Mouse (Mus musculus) kidney, postnatal 14 days (tissue): ENCODE results near the gene Cdh22.

Experiments used
- DNase-seq: peaks from one replicate; pipeline ENCODE4 v3.0.0; 2022; ENCODE audit warnings: mixed read lengths

Gene Cdh22

GRCm38 (mm10) chr2:165248967-165249366 lies 14.3 kb upstream of the Cdh22 start:
- no peak for DNase-seq

GRCm38 (mm10) chr2:165246349-165246748 lies 11.7 kb upstream of the Cdh22 start:
- no peak for DNase-seq

GRCm38 (mm10) chr2:165243122-165243720 lies 8.6 kb upstream of the Cdh22 start:
- DNase-seq: no peak

- no peak for DNase-seq
These were observed 7.9 kb upstream of the Cdh22 start for GRCm38 (mm10) chr2:165242575-165242974.

- no peak for DNase-seq
These were observed 7.1 kb upstream of the Cdh22 start for GRCm38 (mm10) chr2:165241786-165242185.

- no peak for DNase-seq
These were observed 5.7 kb upstream of the Cdh22 start for GRCm38 (mm10) chr2:165240371-165240770.

GRCm38 (mm10) chr2:165239533-165240144 lies 5.0 kb upstream of the Cdh22 start:
- peak; percentile 24 for DNase-seq

GRCm38 (mm10) chr2:165238416-165239145 lies 3.9 kb upstream of the Cdh22 start:
- no peak for DNase-seq

- DNase-seq: no peak
These were observed 401 bp downstream of the Cdh22 start for GRCm38 (mm10) chr2:165234291-165234612.

GRCm38 (mm10) chr2:165233491-165234290 lies 962 bp downstream of the Cdh22 start:
- peak; percentile 54 for DNase-seq

- DNase-seq: no peak
These were observed 5.6 kb downstream of the Cdh22 start for GRCm38 (mm10) chr2:165229050-165229449.

- no peak for DNase-seq
These were observed 10.8 kb downstream of the Cdh22 start for GRCm38 (mm10) chr2:165223837-165224236.

- DNase-seq: no peak
These were observed 12.7 kb downstream of the Cdh22 start for GRCm38 (mm10) chr2:165221952-165222351.

- DNase-seq: no peak
These were observed 14.2 kb downstream of the Cdh22 start for GRCm38 (mm10) chr2:165220347-165220945.

GRCm38 (mm10) chr2:165218954-165219353 lies 15.7 kb downstream of the Cdh22 start:
- no peak for DNase-seq

- DNase-seq: no peak
These were observed 17.1 kb downstream of the Cdh22 start for GRCm38 (mm10) chr2:165217361-165218149.

GRCm38 (mm10) chr2:165215103-165215951 lies 19.3 kb downstream of the Cdh22 start:
- DNase-seq: no peak

GRCm38 (mm10) chr2:165211426-165212079 lies 23.1 kb downstream of the Cdh22 start:
- DNase-seq: no peak

- no peak for DNase-seq
These were observed 23.7 kb downstream of the Cdh22 start for GRCm38 (mm10) chr2:165210948-165211347.

- no peak for DNase-seq
These were observed 27.0 kb downstream of the Cdh22 start for GRCm38 (mm10) chr2:165207689-165208088.

GRCm38 (mm10) chr2:165207086-165207485 lies 27.6 kb downstream of the Cdh22 start:
- DNase-seq: no peak
